Mouse (Mus musculus) heart, adult 2 months (tissue): Measurements from ENCODE around the gene Obp2b. TPM values are rescaled to one million over a fixed set of nuclear protein-coding genes. Genes with fewer than 3 reads are reported as not detected.
"Not testable (repeated sequence)": the region's sequence is repeated elsewhere in the genome, so short reads cannot be mapped to it uniquely, and the experiment has no call there.

Experiments used
- DNase-seq, 2 experiments: peaks; one replicate each; pipeline ENCODE4 v3.0.0; 2021
- H3K27ac ChIP-seq: fragments of 200-600 bp; 2 replicates; pipeline ENCODE4 v1.8.1; 2022
- H3K27me3 ChIP-seq: fragments of 200-500 bp; 2 replicates; pipeline ENCODE4 v1.6.1; 2012; ENCODE audit warnings: mild to moderate bottlenecking, low read length, inconsistent platforms, mixed read lengths; ENCODE audit not compliant: control insufficient read depth, insufficient read depth
- H3K36me3 ChIP-seq: fragments of 200-500 bp; 2 replicates; pipeline ENCODE4 v1.6.1; 2012; ENCODE audit warnings: low read length, inconsistent platforms; ENCODE audit not compliant: control insufficient read depth, insufficient read depth
- H3K4me1 ChIP-seq: fragments of 200-500 bp; 2 replicates; pipeline ENCODE4 v1.6.1; 2011; ENCODE audit warnings: low read length; ENCODE audit not compliant: control insufficient read depth, insufficient read depth
- H3K4me3 ChIP-seq: fragments of 200-600 bp; 2 replicates; pipeline ENCODE4 v1.8.1; 2022
- H3K79me2 ChIP-seq: fragments of 200-500 bp; replicated peaks from 2 replicates; pipeline ENCODE4 v1.6.1; 2012; ENCODE audit warnings: mild to moderate bottlenecking, inconsistent platforms, low read length, moderate library complexity, mixed read lengths; ENCODE audit not compliant: control insufficient read depth, insufficient read depth
- H3K9ac ChIP-seq: fragments of 200-500 bp; 2 replicates; pipeline ENCODE4 v1.6.1; 2012; ENCODE audit warnings: low read depth, mild to moderate bottlenecking, control low read depth, inconsistent platforms, low read length, mixed read lengths
- CTCF ChIP-seq: fragments of 200-600 bp; IDR thresholded peaks from 2 replicates; pipeline ENCODE4 v1.8.1; 2022; ENCODE audit warnings: antibody characterized with exemption, mild to moderate bottlenecking, moderate library complexity
- EP300 ChIP-seq: fragments of 200-500 bp; IDR thresholded peaks from 2 replicates; pipeline ENCODE4 v1.6.1; 2011; ENCODE audit warnings: low read depth, low read length, control low read depth; ENCODE audit not compliant: insufficient read depth
- POLR2A ChIP-seq: fragments of 200-500 bp; IDR thresholded peaks from 2 replicates; pipeline ENCODE4 v1.6.1; 2011; ENCODE audit warnings: mild to moderate bottlenecking, low read depth, low read length, control low read depth; ENCODE audit not compliant: insufficient read depth
- WGBS: fragments of 180-500 bp; shearing (Covaris S2); methylation state at CpG from one replicate; pipeline ENCODE4 v1.1.7; 2018; 5-methylcytosine and 5-hydroxymethylcytosine counted together
- intact Hi-C: fragments of 180-260 bp; cut with DNase I; formaldehyde crosslinking; loops from one replicate; pipeline ENCODE4 v1.15.1; 2025
- long read RNA-seq: library from polyadenylated mRNA; stranded (forward); transcript quantifications from one replicate; pipeline ENCODE4 v2.0.0, GENCODE M21; 2021
- polyA plus RNA-seq: library from polyadenylated mRNA; depleted of rRNA; stranded (reverse); fragments of >200 nt; gene quantifications from 2 replicates; pipeline ENCODE4 v1.2.3, GENCODE M21; 2012; rRNA removed
- total RNA-seq, 2 experiments: library from RNA; stranded (reverse); gene quantifications; 2 replicates each; pipeline ENCODE4 v1.2.3; 2021

The Obp2b gene
- total RNA-seq = not detected
- not detected in 2 replicates for polyA plus RNA-seq
- long read RNA-seq = 0 reads

DNA sequence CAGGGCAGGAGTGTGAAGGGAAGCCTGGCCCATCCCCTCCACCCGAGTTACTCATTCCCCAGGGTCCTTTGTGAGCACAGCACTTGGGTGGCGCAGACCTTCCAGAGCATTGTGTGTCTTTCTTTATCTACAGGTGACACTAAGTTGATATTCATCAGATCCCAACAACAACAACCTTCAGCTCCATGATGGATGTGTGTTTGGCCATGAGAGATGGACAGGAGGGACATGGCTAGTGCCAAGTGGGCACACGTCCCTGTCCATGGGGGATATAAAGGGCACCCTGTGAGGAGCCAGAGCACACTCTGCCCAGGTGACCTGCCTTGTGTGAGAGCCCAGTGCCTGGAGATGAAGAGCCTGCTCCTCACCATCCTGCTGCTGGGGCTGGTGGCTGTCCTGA is at the start of gene Obp2b:
Obp2b (plus strand) TSS at position 301 of the 400 bp plus-strand sequence.
- H3K4me1 ChIP-seq, H3K27me3 ChIP-seq, H3K9ac ChIP-seq, DNase-seq, intact Hi-C loops, H3K4me3 ChIP-seq, H3K36me3 ChIP-seq, H3K27ac ChIP-seq, H3K79me2 ChIP-seq: not testable (repeated sequence)
- WGBS = 67% methylated on average over 3 of the region's 3 CpGs

DNA sequence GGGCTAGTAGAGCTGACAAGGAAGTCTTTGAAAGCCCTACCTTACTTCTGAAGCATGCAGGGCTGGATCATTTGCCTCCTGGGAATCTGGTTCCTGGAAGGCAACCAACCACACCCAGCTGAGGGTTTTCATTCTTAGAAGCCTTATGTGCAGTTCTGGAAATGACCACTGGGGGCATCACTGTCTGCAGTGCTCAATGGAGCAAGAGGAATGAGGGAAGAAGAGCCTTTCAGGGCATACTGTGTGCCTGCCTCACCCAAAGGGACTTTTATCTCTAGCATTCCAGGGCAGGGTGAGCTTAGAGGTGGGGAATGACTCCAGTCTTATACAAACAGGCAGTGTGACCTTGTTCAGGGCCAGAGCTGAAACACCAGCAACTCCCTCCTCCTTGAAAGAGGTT is 42.2 kb upstream of the Obp2b start:
- DNase-seq = peak; percentile 48 to 66
- no peaks in the 10 kb centered on the region for H3K79me2 ChIP-seq
- no peaks in the 10 kb centered on the region; the same call in 1 of the 2 replicates for H3K27me3 ChIP-seq
- TF ChIP-seq EP300 = no peak
- no peak for TF ChIP-seq POLR2A
- peak; percentile 89 for TF ChIP-seq CTCF
- H3K9ac ChIP-seq = no peak overlapping the region
- intact Hi-C loops = no loop called here
- no peaks in the 10 kb centered on the region for H3K36me3 ChIP-seq
- no peak overlapping the region for H3K27ac ChIP-seq
- H3K4me1 ChIP-seq = no peaks in the 10 kb centered on the region; the same call in 1 of the 2 replicates
- H3K4me3 ChIP-seq = no peak overlapping the region

DNA sequence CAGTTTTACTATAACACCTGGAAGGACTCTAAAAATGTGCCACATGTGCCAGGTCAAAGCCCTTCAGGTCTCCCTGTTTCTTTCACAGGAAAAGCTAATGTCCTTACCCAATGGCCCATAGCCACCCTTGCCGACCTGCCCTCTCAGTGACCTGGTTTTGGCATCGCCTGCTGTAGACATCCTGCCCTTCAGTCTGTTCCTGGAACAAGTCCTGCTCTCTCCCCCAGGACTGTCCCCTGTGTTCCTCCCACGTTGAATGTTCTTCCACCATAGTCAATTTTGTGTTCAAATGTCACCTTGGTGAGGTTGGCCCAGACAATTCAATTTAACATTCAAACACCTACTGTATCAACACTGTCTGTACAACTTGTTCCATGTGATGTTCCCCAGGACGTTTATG is 39.9 kb upstream of the Obp2b start:
- H3K79me2 ChIP-seq = no peaks in the 10 kb centered on the region
- no peak overlapping the region for H3K27ac ChIP-seq
- H3K4me3 ChIP-seq = no peak overlapping the region
- intact Hi-C loops = no loop called here
- H3K36me3 ChIP-seq = no peaks in the 10 kb centered on the region
- TF ChIP-seq CTCF = no peak
- WGBS = 37% methylated on average over 4 of the region's 4 CpGs
- no peak overlapping the region for H3K9ac ChIP-seq
- peak in 1 of 2 experiments; percentile 13 for DNase-seq
- no peaks in the 10 kb centered on the region; the same call in 1 of the 2 replicates for H3K27me3 ChIP-seq
- H3K4me1 ChIP-seq = peaks cover 2% of the 10 kb centered on the region; the same call in 1 of the 2 replicates

DNA sequence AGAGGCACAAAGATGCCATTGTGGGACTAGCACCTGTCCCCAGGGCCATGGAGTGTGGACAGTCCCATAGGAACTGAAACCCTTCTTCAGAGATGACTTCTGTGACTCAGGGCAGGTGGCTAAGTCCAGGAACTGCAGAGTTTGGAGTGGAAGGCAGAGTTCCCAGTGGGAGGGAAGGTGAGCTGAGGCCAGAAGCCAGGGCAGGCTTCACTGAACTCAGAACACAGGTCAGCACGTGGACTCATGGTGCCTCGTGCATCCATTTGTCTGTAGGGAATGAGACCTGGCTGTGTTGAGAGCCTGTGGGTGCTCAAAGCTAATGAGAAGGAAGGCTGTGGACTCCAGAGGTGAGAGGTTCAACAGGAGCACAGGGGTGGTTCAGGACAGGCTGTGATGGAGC is 38.1 kb upstream of the Obp2b start:
- H3K27ac ChIP-seq = no peak overlapping the region
- no peak overlapping the region for H3K4me3 ChIP-seq
- H3K9ac ChIP-seq = no peak overlapping the region
- WGBS = 88% methylated on average over 2 of the region's 2 CpGs
- no peaks in the 10 kb centered on the region for H3K79me2 ChIP-seq
- intact Hi-C loops = no loop called here
- peaks cover 2% of the 10 kb centered on the region; the same call in 1 of the 2 replicates for H3K4me1 ChIP-seq
- H3K36me3 ChIP-seq = no peaks in the 10 kb centered on the region
- H3K27me3 ChIP-seq = no peaks in the 10 kb centered on the region
- TF ChIP-seq EP300 = no peak
- no peak for TF ChIP-seq POLR2A
- TF ChIP-seq CTCF = no peak
- DNase-seq = no peak

DNA sequence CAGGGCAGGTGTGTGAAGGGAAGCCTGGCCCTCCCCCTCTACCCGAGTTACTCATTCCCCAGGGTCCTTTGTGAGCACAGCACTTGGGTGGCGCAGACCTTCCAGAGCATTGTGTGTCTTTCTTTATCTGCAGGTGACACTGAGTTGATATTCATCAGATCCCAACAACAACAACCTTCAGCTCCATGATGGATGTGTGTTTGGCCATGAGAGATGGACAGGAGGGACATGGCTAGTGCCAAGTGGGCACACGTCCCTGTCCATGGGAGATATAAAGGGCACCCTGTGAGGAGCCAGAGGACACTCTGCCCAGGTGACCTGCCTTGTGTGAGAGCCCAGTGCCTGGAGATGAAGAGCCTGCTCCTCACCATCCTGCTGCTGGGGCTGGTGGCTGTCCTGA is 37.1 kb upstream of the Obp2b start, which contains the start of gene Obp2a:
Obp2a (plus strand) TSS at position 301 of the 400 bp plus-strand sequence.
- H3K27ac ChIP-seq, H3K79me2 ChIP-seq, H3K4me3 ChIP-seq, intact Hi-C loops, H3K36me3 ChIP-seq, DNase-seq, H3K4me1 ChIP-seq, H3K27me3 ChIP-seq, H3K9ac ChIP-seq: not testable (repeated sequence)
- WGBS = 85% methylated on average over 3 of the region's 3 CpGs

DNA sequence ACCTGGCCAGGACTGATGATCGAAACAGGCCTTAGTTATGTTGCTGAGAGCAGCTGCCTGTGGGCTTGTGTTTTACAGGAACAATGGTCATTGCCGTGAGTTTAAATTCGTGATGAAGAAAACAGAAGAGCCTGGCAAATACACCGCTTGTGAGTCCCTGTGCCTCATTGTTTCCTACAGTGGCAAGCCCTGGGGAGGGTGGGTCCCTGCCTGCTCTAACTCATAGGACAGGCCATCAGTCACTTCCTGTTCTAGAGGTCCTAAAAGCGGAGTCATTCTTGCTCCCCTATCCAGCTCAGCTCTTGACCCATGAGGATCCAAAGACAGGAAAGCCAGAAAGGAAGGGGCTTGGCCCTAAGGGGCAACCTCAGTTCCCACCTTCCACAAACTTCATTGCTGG is 35.8 kb upstream of the Obp2b start:
- intact Hi-C loops = no loop called here

DNA sequence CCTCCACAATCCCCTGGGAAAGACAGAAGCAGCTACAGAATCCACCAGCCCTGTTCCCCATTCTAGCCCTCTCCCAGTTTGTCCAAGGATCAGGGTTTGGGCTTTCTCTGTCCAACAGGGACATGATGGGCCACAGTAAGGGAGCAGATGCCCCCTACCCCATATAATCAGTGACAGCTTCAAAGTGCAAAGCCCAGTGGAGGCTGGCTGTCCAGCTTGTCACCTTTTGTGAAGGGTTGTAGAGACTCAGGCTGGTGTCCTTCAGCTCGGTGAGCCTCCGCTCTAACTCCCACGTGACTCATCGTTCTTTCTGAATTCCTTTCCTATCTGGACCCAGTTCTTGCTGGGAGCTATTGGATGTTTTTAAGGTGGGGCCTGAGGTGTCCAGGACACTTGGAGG is 33.1 kb upstream of the Obp2b start:
- TF ChIP-seq POLR2A (no peak), CTCF (no peak), EP300 (no peak)
- H3K27ac ChIP-seq = no peak overlapping the region
- no peaks in the 10 kb centered on the region for H3K79me2 ChIP-seq
- 37% methylated on average over 4 of the region's 4 CpGs for WGBS
- H3K4me1 ChIP-seq = peaks cover 4% of the 10 kb centered on the region
- no peak overlapping the region for H3K4me3 ChIP-seq
- intact Hi-C loops = no loop called here
- DNase-seq = no peak
- no peaks in the 10 kb centered on the region for H3K36me3 ChIP-seq
- H3K27me3 ChIP-seq = no peaks in the 10 kb centered on the region
- no peak overlapping the region for H3K9ac ChIP-seq

More for the DNA sequence above, 35.8 kb upstream of the Obp2b start:
- Histone ChIP-seq H3K4me3 (no peak overlapping the region), H3K36me3 (no peaks in the 10 kb centered on the region), H3K4me1 (peaks cover 2% of the 10 kb centered on the region; the same call in 1 of the 2 replicates), H3K79me2 (no peaks in the 10 kb centered on the region), H3K27ac (no peak overlapping the region; the same call in 1 of the 2 replicates), H3K27me3 (no peaks in the 10 kb centered on the region), H3K9ac (no peak overlapping the region)
- no peak for TF ChIP-seq POLR2A
- 41% methylated on average over 5 of the region's 5 CpGs for WGBS
- DNase-seq = no peak
